Mouse (Mus musculus) cerebellum, adult 2 months (tissue): ENCODE data around the gene Arsj.

Source experiments
- CTCF ChIP-seq: fragments of 200-500 bp; IDR thresholded peaks from 2 replicates; pipeline ENCODE4 v1.5.1; 2011; ENCODE audit warnings: low read depth, mild to moderate bottlenecking, control low read depth, low read length, moderate library complexity, borderline replicate concordance; ENCODE audit not compliant: insufficient read depth
- POLR2A ChIP-seq: fragments of 200-500 bp; IDR thresholded peaks from 2 replicates; pipeline ENCODE4 v1.6.1; 2011; ENCODE audit warnings: low read length, control low read depth, borderline replicate concordance; ENCODE audit not compliant: insufficient read depth

GRCm38 (mm10) chr3:126463119-126463815, 99.8 kb downstream of the Arsj start:
- TF ChIP-seq CTCF, result no peak
- no peak for TF ChIP-seq POLR2A
